Mouse (Mus musculus): ENCODE measurements around the gene Btbd11. TPM values are rescaled to one million over a fixed set of nuclear protein-coding genes. Genes with fewer than 3 reads are reported as not detected.
A peak's percentile ranks its signal among the peaks of the same experiment; 100 is the strongest.

Btbd11 gene
- 9.2 and 9.7 TPM in 2 replicates for polyA plus RNA-seq (2015; fragmentation: Nextera tagmentation; extraction: Ambion mirVana)

GRCm38 (mm10) chr10:85386605-85387218 is at the start of gene Btbd11:
Gene Btbd11 (plus strand): TSS chr10:85386814.
- H3K4me2 ChIP-seq (replicated peaks), result peak within 1 kb of the TSS; percentile 100
- H3K27ac ChIP-seq, result peak within 1 kb of the TSS; percentile 39; the same call in 1 of the 2 replicates

GRCm38 (mm10) chr10:85338733-85339132 is 47.9 kb upstream of the Btbd11 start:
- H3K9ac ChIP-seq, result no peak overlapping the region
- H3K36me3 ChIP-seq, result no peaks in the 10 kb centered on the region
- H3K4me1 ChIP-seq, result no peaks in the 10 kb centered on the region
- H3K4me3 ChIP-seq, result no peak overlapping the region
- WGBS, result 54% methylated on average over 12 of the region's 12 CpGs
- H3K27me3 ChIP-seq, result no peaks in the 10 kb centered on the region
- H3K9me3 ChIP-seq, result peaks cover 6% of the 10 kb centered on the region; the same call in 1 of the 2 replicates
- H3K4me2 ChIP-seq (replicated peaks), result no peak overlapping the region
- ATAC-seq (ENCODE audit: low FRiP score, low read depth), result no peak
- no peak overlapping the region for H3K27ac ChIP-seq

More at GRCm38 (mm10) chr10:85386605-85387218, at the start of gene Btbd11:
- peak within 1 kb of the TSS; percentile 76 for H3K4me3 ChIP-seq
- H3K9ac ChIP-seq, result peak within 1 kb of the TSS; percentile 81
- under 1% methylated on average over 46 of the region's 46 CpGs for WGBS
- H3K4me1 ChIP-seq, result peaks cover 25% of the 10 kb centered on the region
- H3K36me3 ChIP-seq, result no peaks in the 10 kb centered on the region
- H3K9me3 ChIP-seq, result peaks cover 4% of the 10 kb centered on the region; the same call in 1 of the 2 replicates
- H3K27me3 ChIP-seq, result no peaks in the 10 kb centered on the region
- ATAC-seq (ENCODE audit: low FRiP score, low read depth), result peak; percentile 95

GRCm38 (mm10) chr10:85341867-85342266 is 44.7 kb upstream of the Btbd11 start:
- Histone ChIP-seq H3K27me3 (no peaks in the 10 kb centered on the region), H3K9me3 (peaks cover 6% of the 10 kb centered on the region; the same call in 1 of the 2 replicates), H3K9ac (no peak overlapping the region), H3K4me3 (no peak overlapping the region), H3K36me3 (no peaks in the 10 kb centered on the region), H3K4me2 (replicated peaks) (no peak overlapping the region), H3K4me1 (no peaks in the 10 kb centered on the region), H3K27ac (no peak overlapping the region)
- no peak for ATAC-seq (ENCODE audit: low FRiP score, low read depth)
- 95% methylated on average over 1 of the region's 1 CpGs for WGBS

GRCm38 (mm10) chr10:85347171-85347570 is 39.4 kb upstream of the Btbd11 start:
- 89% methylated on average over 9 of the region's 9 CpGs for WGBS
- Histone ChIP-seq H3K27me3 (no peaks in the 10 kb centered on the region), H3K36me3 (no peaks in the 10 kb centered on the region), H3K4me1 (no peaks in the 10 kb centered on the region), H3K9ac (no peak overlapping the region), H3K27ac (no peak overlapping the region), H3K9me3 (0 out of 2 replicates have a peak, but pooled peaks cover under 1% of the 10 kb centered on the region), H3K4me3 (no peak overlapping the region), H3K4me2 (replicated peaks) (no peak overlapping the region)
- ATAC-seq (ENCODE audit: low FRiP score, low read depth), result no peak

- 81% methylated on average over 2 of the region's 2 CpGs for WGBS
- Histone ChIP-seq H3K9ac (no peak overlapping the region), H3K27me3 (no peaks in the 10 kb centered on the region), H3K4me2 (replicated peaks) (no peak overlapping the region), H3K4me1 (no peaks in the 10 kb centered on the region), H3K27ac (no peak overlapping the region), H3K4me3 (no peak overlapping the region), H3K9me3 (no peaks in the 10 kb centered on the region), H3K36me3 (no peaks in the 10 kb centered on the region)
- ATAC-seq (ENCODE audit: low FRiP score, low read depth), result no peak
Observed at GRCm38 (mm10) chr10:85352505-85352904, 34.1 kb upstream of the Btbd11 start.

- Histone ChIP-seq H3K27me3 (no peaks in the 10 kb centered on the region), H3K4me1 (no peaks in the 10 kb centered on the region), H3K36me3 (no peaks in the 10 kb centered on the region), H3K4me2 (replicated peaks) (no peak overlapping the region), H3K27ac (no peak overlapping the region), H3K9ac (no peak overlapping the region), H3K4me3 (no peak overlapping the region), H3K9me3 (no peaks in the 10 kb centered on the region)
- WGBS, result 91% methylated on average over 1 of the region's 1 CpGs
- ATAC-seq (ENCODE audit: low FRiP score, low read depth), result no peak
Observed at GRCm38 (mm10) chr10:85354270-85354669, 32.3 kb upstream of the Btbd11 start.

GRCm38 (mm10) chr10:85359501-85360066 is 27.0 kb upstream of the Btbd11 start:
- WGBS, result 94% methylated on average over 3 of the region's 3 CpGs
- Histone ChIP-seq H3K4me1 (no peaks in the 10 kb centered on the region), H3K27ac (no peak overlapping the region), H3K4me3 (no peak overlapping the region), H3K9me3 (no peaks in the 10 kb centered on the region), H3K9ac (no peak overlapping the region), H3K4me2 (replicated peaks) (no peak overlapping the region), H3K36me3 (no peaks in the 10 kb centered on the region), H3K27me3 (no peaks in the 10 kb centered on the region)
- ATAC-seq (ENCODE audit: low FRiP score, low read depth), result no peak

GRCm38 (mm10) chr10:85362766-85363442 is 23.7 kb upstream of the Btbd11 start:
- no peak overlapping the region for H3K27ac ChIP-seq
- no peaks in the 10 kb centered on the region for H3K9me3 ChIP-seq
- no peaks in the 10 kb centered on the region for H3K36me3 ChIP-seq
- no peak for ATAC-seq (ENCODE audit: low FRiP score, low read depth)
- H3K4me2 ChIP-seq (replicated peaks), result no peak overlapping the region
- H3K4me3 ChIP-seq, result no peak overlapping the region
- 77% methylated on average over 9 of the region's 9 CpGs for WGBS
- H3K27me3 ChIP-seq, result 0 out of 2 replicates have a peak, but pooled peaks cover 6% of the 10 kb centered on the region
- H3K4me1 ChIP-seq, result no peaks in the 10 kb centered on the region
- H3K9ac ChIP-seq, result no peak overlapping the region

- Histone ChIP-seq H3K4me2 (replicated peaks) (no peak overlapping the region), H3K27me3 (0 out of 2 replicates have a peak, but pooled peaks cover 6% of the 10 kb centered on the region), H3K36me3 (no peaks in the 10 kb centered on the region), H3K4me1 (no peaks in the 10 kb centered on the region), H3K9me3 (no peaks in the 10 kb centered on the region), H3K27ac (no peak overlapping the region), H3K9ac (no peak overlapping the region), H3K4me3 (no peak overlapping the region)
- ATAC-seq (ENCODE audit: low FRiP score, low read depth), result no peak
- 80% methylated on average over 10 of the region's 10 CpGs for WGBS
Observed at GRCm38 (mm10) chr10:85366876-85367275, 19.7 kb upstream of the Btbd11 start.

- no peak overlapping the region for H3K4me3 ChIP-seq
- no peak overlapping the region for H3K27ac ChIP-seq
- ATAC-seq (ENCODE audit: low FRiP score, low read depth), result no peak
- H3K4me2 ChIP-seq (replicated peaks), result no peak overlapping the region
- H3K4me1 ChIP-seq, result no peaks in the 10 kb centered on the region
- H3K9me3 ChIP-seq, result no peaks in the 10 kb centered on the region
- H3K36me3 ChIP-seq, result no peaks in the 10 kb centered on the region
- 74% methylated on average over 2 of the region's 2 CpGs for WGBS
- no peak overlapping the region for H3K9ac ChIP-seq
- 0 out of 2 replicates have a peak, but pooled peaks cover 6% of the 10 kb centered on the region for H3K27me3 ChIP-seq
Observed at GRCm38 (mm10) chr10:85371309-85371708, 15.3 kb upstream of the Btbd11 start.

- Histone ChIP-seq H3K27me3 (0 out of 2 replicates have a peak, but pooled peaks cover 2% of the 10 kb centered on the region), H3K9me3 (no peaks in the 10 kb centered on the region), H3K4me2 (replicated peaks) (no peak overlapping the region), H3K9ac (no peak overlapping the region), H3K4me1 (no peaks in the 10 kb centered on the region), H3K36me3 (no peaks in the 10 kb centered on the region), H3K4me3 (no peak overlapping the region), H3K27ac (no peak overlapping the region)
- 71% methylated on average over 4 of the region's 4 CpGs for WGBS
- ATAC-seq (ENCODE audit: low FRiP score, low read depth), result no peak
Observed at GRCm38 (mm10) chr10:85372108-85372507, 14.5 kb upstream of the Btbd11 start.

GRCm38 (mm10) chr10:85378972-85379371 is 7.6 kb upstream of the Btbd11 start:
- Histone ChIP-seq H3K4me3 (no peak overlapping the region), H3K27ac (no peak overlapping the region), H3K36me3 (no peaks in the 10 kb centered on the region), H3K9me3 (peaks cover 4% of the 10 kb centered on the region; the same call in 1 of the 2 replicates), H3K4me1 (peaks cover 3% of the 10 kb centered on the region; the same call in 1 of the 2 replicates), H3K27me3 (no peaks in the 10 kb centered on the region), H3K4me2 (replicated peaks) (0 out of 2 replicates have a peak overlapping the region, but pooled peaks have one; percentile 19), H3K9ac (no peak overlapping the region)
- ATAC-seq (ENCODE audit: low FRiP score, low read depth), result no peak
- WGBS, result 14% methylated on average over 8 of the region's 8 CpGs

All from limb, embryonic 13.5 days (tissue).